Mouse (Mus musculus) cortical plate, adult 2 months (tissue): ENCODE data around the gene Ydjc.

Experiments
- CTCF ChIP-seq: fragments of 200-500 bp; IDR thresholded peaks from 2 replicates; pipeline ENCODE4 v1.5.1; 2011; ENCODE audit warnings: mild to moderate bottlenecking, control low read depth, low read length; ENCODE audit not compliant: insufficient read depth; ENCODE audit errors: extremely low read depth
- POLR2A ChIP-seq: fragments of 200-500 bp; IDR thresholded peaks from 2 replicates; pipeline ENCODE4 v1.6.1; 2011; ENCODE audit warnings: mild to moderate bottlenecking, low read length, control low read depth; ENCODE audit not compliant: insufficient read depth; ENCODE audit errors: extremely low read depth

GRCm38 (mm10) chr16:17148084-17148483 lies 3.7 kb downstream of the Ydjc start:
- no peak for TF ChIP-seq POLR2A
- no peak for TF ChIP-seq CTCF
